Mouse (Mus musculus) lung, postnatal 36 days (tissue): Measurements from ENCODE around the gene Gm45713.
A peak's percentile ranks its signal among the peaks of the same experiment; 100 is the strongest.
"Not testable (repeated sequence)": the region's sequence is repeated elsewhere in the genome, so short reads cannot be mapped to it uniquely, and the experiment has no call there.

Experiments
- DNase-seq: peaks from one replicate; pipeline ENCODE4 v3.0.0; 2022; ENCODE audit warnings: mixed read lengths

Gm45713 gene

DNA sequence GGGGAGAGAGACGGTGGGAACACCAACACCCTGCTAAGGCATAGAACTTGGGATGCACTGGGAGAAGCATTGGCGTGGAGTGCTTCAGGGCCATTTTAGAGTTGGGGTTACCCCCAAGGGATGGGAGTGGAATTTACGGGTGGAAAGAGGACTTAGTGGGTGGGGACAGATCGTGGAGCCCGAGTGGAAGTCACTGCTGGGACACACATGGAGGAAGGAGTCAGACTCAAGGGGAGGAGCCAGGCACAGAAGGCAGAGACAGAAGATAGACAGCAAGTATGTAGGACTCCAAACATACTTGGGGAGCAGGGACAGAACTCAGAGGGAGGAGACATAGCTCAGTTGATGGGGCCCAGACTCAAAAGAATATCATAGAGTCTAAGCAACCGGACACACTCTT, 26.5 kb upstream of the Gm45713 start:
- no peak for DNase-seq

- DNase-seq, result peak; percentile 88
Measured at GRCm38 (mm10) chr7:45161612-45162473, 25.8 kb upstream of the Gm45713 start.

DNA sequence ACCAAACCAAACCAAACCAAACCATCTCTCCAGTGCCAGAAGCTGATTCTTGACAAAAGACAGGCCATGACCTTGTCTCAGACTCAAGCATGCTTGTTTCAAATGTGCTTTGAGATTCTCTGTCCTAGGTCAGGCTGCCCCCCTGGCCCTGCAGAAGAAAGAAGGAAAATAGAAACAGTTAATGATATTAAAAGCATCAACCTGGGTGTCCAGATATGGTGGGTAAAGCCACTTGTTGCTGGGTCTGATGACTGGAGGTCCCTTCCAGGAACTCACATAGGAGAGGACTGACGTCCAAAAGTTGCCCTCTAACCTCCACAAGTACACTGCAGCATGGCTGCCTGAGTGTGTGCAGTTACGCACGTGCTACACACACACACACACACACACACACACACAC, 24.8 kb upstream of the Gm45713 start:
- no peak for DNase-seq

GRCm38 (mm10) chr7:45160316-45160800, 24.3 kb upstream of the Gm45713 start:
- DNase-seq, result no peak

- no peak for DNase-seq
Measured at GRCm38 (mm10) chr7:45158991-45159390, 23.0 kb upstream of the Gm45713 start.

DNA sequence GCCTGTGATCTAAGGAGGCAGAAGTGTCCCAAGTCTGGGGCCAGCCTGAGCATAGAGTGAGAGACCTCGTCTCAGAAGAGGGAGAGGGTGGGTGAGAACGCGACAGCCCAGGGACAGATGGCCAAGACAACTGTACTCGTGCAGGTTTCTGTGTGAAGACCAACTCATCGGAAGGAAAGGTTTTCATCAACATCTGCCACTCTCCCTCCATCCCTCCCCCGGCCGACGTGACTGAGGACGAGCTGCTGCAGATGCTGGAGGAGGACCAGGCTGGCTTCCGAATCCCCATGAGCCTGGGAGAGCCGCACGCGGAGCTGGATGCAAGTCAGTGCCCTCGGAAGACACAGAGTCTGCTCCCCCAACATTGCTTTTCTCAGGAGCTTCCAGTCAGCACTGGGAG, 21.4 kb upstream of the Gm45713 start:
- no peak for DNase-seq

DNA sequence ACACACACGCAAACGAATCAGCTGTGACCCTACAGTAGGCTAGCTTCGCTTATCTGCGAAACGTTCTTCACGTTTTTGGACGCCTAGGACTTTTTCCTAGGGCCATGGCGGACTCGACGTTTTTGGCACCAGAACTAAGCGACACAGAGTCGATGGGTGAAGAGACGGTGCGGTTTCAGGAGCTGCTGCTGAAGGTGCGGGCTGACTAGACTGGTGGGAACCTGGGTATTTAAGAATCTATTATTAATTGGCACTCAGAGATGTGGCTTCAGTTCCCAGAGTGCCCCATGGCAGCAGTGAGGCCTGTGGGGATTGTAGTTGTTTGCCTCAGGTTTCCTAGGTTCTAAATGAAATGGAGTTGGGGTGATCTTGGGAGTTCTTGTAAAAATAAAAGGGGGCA, 20.2 kb upstream of the Gm45713 start:
- no peak for DNase-seq

GRCm38 (mm10) chr7:45155590-45155989, 19.6 kb upstream of the Gm45713 start:
- DNase-seq, result no peak

- DNase-seq, result peak; percentile 67
Measured at GRCm38 (mm10) chr7:45154993-45155514, 19.0 kb upstream of the Gm45713 start.

DNA sequence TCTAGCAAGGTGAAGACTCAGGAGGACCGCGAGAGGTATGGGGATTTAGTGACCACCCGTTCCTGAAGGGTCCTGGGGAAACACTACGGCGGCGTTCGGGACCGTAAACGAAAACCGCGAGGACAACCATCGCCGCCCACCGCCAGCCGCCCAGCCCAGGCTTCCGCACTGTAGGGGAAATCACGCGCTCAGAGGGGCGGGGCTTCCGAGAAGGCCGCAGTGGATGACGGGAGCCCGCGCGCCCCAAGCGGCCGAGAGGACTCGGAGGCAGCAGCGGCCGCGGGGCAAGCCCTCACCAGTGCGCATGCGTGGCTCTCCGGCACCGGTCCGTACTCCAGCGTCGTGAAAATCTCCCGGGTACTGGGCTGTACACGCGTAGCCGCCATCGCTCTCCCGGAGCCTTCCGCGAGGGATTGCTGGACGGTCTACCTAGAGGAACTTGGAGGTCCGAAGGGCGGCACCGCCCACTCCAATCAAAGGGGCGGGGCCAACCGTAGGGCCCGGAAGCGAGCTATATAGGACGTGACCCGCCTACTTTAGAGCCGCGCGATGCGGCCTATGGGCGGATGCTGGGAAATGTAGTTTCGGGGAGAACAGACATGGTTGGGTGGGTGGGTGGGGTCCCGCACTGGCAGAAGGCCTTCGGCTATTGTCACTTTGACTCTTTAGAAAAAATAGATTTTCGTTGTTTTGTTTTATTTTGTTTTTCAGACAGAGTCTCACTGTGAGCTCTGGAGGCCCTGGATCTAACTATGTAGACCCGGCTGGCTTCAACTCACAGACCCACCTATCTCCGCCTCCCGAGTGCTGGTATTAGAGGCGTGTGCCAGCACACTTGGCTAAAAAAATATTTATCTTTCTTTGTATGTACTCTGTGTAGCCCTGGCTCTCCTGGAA, 18.3 kb upstream of the Gm45713 start, which contains the start of the genes Pih1d1 and Aldh16a1:
Pih1d1 (plus strand) TSS at position 208 of the 897 bp plus-strand sequence.
Aldh16a1 (minus strand) TSS at position 489 of the 897 bp plus-strand sequence.
- peak; percentile 99 for DNase-seq

- no peak for DNase-seq
Measured at GRCm38 (mm10) chr7:45153586-45153985, 17.6 kb upstream of the Gm45713 start.

GRCm38 (mm10) chr7:45153052-45153451, 17.0 kb upstream of the Gm45713 start:
- not testable (repeated sequence) for DNase-seq

- DNase-seq, result peak; percentile 77
Measured at GRCm38 (mm10) chr7:45151303-45151702, 15.3 kb upstream of the Gm45713 start.

DNA sequence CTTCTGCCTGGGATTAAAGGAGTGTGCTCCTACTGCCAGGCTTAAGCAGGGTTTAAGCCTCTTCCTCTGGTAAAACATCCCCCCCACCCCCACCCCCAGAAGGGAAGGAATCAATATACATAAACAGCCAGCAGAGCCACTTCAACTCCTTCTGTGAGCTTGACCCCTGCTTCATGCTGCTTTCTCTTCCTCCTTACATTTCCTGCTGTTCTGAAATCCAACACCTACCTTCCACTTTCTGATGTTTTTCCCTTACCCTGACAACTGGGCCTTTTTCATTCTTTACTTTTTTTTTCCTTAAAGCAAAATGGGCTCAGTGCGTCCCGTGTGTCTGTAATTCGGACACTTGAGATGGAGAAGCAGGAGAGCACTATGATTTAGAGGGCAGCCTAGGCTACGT, 14.3 kb upstream of the Gm45713 start:
- DNase-seq, result no peak

DNA sequence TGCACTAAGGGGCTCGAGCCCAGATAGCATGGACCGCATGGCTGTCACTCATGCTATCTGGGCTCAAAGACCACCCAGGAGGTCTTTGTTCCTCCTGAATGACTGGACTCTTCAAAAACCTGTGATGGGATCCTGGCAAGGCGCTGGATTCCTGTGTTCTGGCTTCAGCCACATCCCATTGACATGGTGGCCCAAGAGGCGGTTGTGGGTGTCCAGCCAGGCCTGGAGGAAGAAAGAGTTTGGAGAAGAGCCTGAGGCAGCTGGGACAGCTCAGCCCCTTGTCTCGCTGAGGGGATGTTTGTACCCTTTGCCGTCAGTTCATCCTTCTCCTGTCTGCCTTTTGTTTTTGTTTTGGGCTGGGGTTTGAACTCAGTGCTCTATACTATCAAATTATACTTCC, 13.5 kb upstream of the Gm45713 start:
- DNase-seq, result peak; percentile 56

DNA sequence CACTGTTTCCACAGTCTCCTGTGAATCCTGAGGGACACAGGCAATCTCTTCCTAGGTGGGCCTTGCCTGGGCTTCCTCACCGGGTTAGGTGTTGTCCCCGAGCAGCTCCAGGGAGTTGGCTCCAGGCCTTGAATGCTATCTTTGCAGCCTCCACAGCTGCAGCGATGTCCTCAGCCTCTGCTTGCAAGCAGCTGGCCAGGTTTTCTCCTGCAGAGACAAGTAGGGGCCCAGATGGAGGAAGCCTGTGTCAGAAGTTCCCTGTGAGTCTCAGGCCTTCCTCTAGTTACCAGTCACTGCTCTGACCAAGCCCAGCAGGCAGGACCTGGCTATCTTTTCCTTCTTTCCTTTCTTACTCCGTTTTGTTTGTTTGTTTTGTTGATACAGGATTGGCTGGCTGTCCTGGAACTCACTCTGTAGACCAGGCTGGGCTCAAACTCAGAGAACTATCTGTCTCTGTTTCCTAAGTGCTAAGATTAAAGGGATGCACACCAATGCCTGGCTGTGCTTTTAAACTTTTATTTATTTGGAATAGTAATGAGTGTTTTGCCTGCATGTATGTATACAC, 12.6 kb upstream of the Gm45713 start:
- peak; percentile 25 for DNase-seq

- DNase-seq, result no peak
Measured at GRCm38 (mm10) chr7:45147899-45148298, 11.9 kb upstream of the Gm45713 start.

- no peak for DNase-seq
Measured at GRCm38 (mm10) chr7:45147267-45147666, 11.2 kb upstream of the Gm45713 start.

DNA sequence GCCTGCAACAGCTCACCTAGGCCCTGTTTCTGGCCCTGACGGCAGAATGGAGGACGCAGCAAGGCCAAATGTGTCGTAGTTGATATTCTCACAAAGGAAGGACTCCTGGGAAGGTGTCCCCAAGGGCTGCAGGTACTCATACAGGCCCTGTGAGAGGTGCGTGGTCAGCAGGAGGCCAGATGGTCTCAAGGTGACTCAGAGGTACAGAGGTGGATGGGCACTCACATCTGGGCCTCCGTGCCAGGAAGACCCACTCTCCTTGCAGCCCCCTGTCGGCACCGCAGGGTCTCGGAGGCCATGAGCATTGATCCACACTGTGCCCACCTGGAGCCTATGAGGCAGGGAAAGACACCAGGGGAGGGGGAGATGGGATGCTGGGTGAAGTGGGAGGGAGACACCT, 9.4 kb upstream of the Gm45713 start:
- no peak for DNase-seq

DNA sequence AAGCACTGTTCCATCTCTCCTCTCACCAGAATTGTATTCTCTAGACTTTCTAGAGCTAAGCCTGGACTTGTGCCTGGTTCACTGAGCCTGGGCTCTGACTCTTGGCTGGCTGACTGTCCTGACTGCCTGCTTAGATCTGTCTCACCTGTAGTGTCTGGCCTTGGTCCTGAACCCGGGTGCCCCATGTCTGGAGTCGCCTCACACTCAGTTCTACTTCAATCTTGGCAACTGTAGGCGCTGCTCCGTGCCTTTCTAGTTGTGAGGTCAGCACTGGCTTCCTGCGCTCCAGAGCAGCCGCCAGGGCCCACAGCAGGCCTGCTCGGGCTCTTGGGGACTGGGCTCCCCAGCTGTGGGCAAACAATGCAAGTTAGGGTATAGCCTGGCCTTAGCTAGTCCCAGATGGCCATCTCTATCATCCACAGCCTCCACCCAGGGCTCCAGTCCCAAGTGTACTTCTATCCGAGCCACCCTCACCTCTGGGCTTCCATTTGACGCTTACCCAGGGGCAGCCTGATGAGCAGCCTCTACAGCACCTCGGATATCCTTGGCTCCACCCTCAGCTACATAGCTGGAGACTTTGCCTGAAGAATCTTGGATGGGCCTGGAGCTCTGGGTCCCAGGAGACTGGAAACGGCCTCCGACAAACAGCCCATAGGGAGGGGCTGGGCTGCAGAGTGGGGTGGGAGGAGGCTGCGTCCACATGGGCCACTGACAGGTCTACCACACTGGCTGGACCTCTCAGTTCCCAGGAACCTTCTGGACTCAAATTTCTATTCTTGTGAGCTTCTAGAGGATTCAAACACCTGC, 8.5 kb upstream of the Gm45713 start:
- DNase-seq, result peak; percentile 57

DNA sequence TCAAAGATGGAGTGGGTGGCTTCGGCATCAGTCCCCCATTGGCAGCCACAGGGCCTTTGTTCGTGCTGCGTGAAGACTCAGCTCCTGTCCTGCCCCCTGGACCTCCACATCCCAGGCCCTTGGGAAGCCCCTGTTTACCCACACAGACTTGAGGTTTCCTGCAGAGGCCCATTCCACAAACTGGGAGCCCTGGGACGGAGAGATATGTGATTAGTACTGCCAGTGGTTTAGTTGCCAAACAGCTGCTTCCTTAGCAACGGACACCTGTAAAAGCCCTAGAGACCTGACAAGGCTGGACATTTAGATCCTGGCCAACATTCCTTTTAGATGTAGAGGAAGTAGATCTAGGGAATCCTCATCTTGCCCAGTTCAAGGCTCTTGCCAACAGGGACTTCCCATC, 5.9 kb upstream of the Gm45713 start:
- no peak for DNase-seq

- DNase-seq, result no peak
Measured at GRCm38 (mm10) chr7:45141319-45141718, 5.3 kb upstream of the Gm45713 start.
